Mouse (Mus musculus) liver, adult 2 months (tissue): ENCODE measurements around the gene Crtc2. TPM values are rescaled to one million over a fixed set of nuclear protein-coding genes. Genes with fewer than 3 reads are reported as not detected.
A peak's percentile ranks its signal among the peaks of the same experiment; 100 is the strongest.

Experiments
- DNase-seq: peaks from one replicate; pipeline ENCODE4 v3.0.0-alpha.2; 2011; ENCODE audit warnings: low read depth, low spot score; ENCODE audit errors: extremely low read depth
- H3K27ac ChIP-seq: fragments of 200-500 bp; replicated peaks from 2 replicates; pipeline ENCODE4 v1.5.1; 2012; ENCODE audit warnings: low read depth, mild to moderate bottlenecking, control low read depth, inconsistent platforms, low read length; ENCODE audit not compliant: insufficient read depth
- H3K27me3 ChIP-seq: fragments of 200-500 bp; 2 replicates; pipeline ENCODE4 v1.6.1; 2012; ENCODE audit warnings: mild to moderate bottlenecking, moderate library complexity, low read length, inconsistent platforms; ENCODE audit not compliant: control insufficient read depth, insufficient read depth
- H3K36me3 ChIP-seq: fragments of 200-500 bp; 2 replicates; pipeline ENCODE4 v1.6.1; 2012; ENCODE audit warnings: low read length, inconsistent platforms; ENCODE audit not compliant: control insufficient read depth, insufficient read depth
- H3K4me1 ChIP-seq: fragments of 200-500 bp; 2 replicates; pipeline ENCODE4 v1.6.1; 2011; ENCODE audit warnings: low read length; ENCODE audit not compliant: control insufficient read depth, insufficient read depth
- H3K4me3 ChIP-seq: fragments of 200-500 bp; 2 replicates; pipeline ENCODE4 v1.5.1; 2011; ENCODE audit warnings: low read depth, mild to moderate bottlenecking, control low read depth, low read length, moderate library complexity; ENCODE audit not compliant: insufficient read depth
- H3K79me2 ChIP-seq: fragments of 200-500 bp; 2 replicates; pipeline ENCODE4 v1.6.1; 2012; ENCODE audit warnings: inconsistent platforms, mild to moderate bottlenecking, low read length, moderate library complexity; ENCODE audit not compliant: control insufficient read depth, insufficient read depth
- H3K9ac ChIP-seq: fragments of 200-500 bp; 2 replicates; pipeline ENCODE4 v1.6.1; 2012; ENCODE audit warnings: low read depth, mild to moderate bottlenecking, control low read depth, inconsistent platforms, low read length
- CTCF ChIP-seq: fragments of 200-500 bp; IDR thresholded peaks from 2 replicates; pipeline ENCODE4 v1.5.1; 2011; ENCODE audit warnings: low read depth, low read length, control low read depth
- POLR2A ChIP-seq: fragments of 200-500 bp; IDR thresholded peaks from 2 replicates; pipeline ENCODE4 v1.6.1; 2011; ENCODE audit warnings: low read length, control low read depth; ENCODE audit not compliant: insufficient read depth; ENCODE audit errors: extremely low read depth
- WGBS: fragments of 180-500 bp; shearing (Covaris S2); methylation state at CpG from one replicate; pipeline ENCODE4 v1.1.7; 2018; 5-methylcytosine and 5-hydroxymethylcytosine counted together
- polyA plus RNA-seq: library from polyadenylated mRNA; depleted of rRNA; stranded (reverse); fragments of >200 nt; gene quantifications from 2 replicates; pipeline ENCODE4 v1.2.3, GENCODE M21; 2012
- total RNA-seq: library from RNA; depleted of rRNA; stranded (reverse); fragments of >200 nt; gene quantifications from 2 replicates; pipeline ENCODE4 v1.2.3, GENCODE M21; 2014

Crtc2 gene
- total and polyA plus RNA-seq, 2 experiments: 6.8 to 34.4 TPM

DNA sequence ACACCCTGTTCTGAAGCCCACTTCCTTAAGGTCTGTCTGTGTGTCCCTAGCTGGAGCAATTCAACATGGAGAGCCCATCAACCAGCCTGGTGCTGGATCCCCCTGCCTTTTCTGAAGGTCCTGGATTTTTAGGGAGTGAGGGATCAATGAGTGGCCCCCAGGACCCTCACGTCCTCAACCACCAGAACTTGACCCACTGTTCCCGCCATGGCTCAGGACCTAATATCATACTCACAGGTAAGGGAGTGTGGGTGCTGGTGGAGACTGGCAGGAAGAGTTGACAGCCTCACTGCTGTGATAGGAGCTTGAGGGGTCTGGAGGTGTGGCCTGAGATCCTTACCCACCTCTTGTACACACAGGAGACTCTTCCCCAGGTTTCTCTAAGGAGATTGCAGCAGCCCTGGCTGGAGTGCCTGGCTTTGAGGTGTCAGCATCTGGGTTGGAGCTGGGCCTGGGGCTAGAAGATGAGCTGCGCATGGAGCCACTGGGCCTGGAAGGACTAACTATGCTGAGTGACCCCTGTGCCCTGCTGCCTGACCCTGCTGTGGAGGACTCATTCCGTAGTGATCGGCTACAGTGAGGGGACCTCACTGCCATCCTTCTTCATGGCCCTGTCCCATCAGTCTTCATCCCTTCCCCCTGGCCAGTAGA is 9.3 kb downstream of the Crtc2 start:
- peaks cover 5% of the 10 kb centered on the region; the same call in 1 of the 2 replicates for H3K79me2 ChIP-seq
- peaks cover 11% of the 10 kb centered on the region for H3K4me1 ChIP-seq
- no peak for DNase-seq
- peaks cover 27% of the 10 kb centered on the region for H3K36me3 ChIP-seq
- H3K27ac ChIP-seq: no peak overlapping the region
- 92% methylated on average over 5 of the region's 5 CpGs for WGBS
- H3K4me3 ChIP-seq: no peak overlapping the region
- H3K9ac ChIP-seq: no peak overlapping the region
- TF ChIP-seq CTCF (no peak), POLR2A (no peak)
- no peaks in the 10 kb centered on the region for H3K27me3 ChIP-seq

DNA sequence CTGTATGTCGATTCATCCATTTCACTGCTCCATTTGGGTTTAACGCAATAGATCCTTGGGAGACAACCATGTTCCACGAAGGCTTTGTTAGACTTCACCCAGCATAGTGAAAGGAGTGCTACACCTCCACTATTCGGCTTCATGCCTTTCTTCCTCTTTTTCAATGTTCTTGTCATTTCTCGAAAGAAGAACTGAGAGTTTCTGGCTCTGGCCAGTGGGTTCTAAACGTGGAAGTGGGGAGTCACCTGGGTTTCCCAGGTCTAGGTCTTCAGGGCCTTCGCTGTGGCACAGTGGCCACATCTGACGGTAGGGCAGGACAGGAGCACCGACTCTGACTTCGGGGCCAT is 10.7 kb downstream of the Crtc2 start:
- peaks cover 4% of the 10 kb centered on the region for H3K4me1 ChIP-seq
- H3K27me3 ChIP-seq: no peaks in the 10 kb centered on the region
- WGBS: 27% methylated on average over 10 of the region's 10 CpGs
- H3K79me2 ChIP-seq: no peaks in the 10 kb centered on the region
- peak overlapping the region; percentile 79 for H3K27ac ChIP-seq
- no peak for DNase-seq
- H3K4me3 ChIP-seq: peak overlapping the region; percentile 74
- peaks cover 21% of the 10 kb centered on the region for H3K36me3 ChIP-seq
- H3K9ac ChIP-seq: peak overlapping the region; percentile 83
- TF ChIP-seq CTCF: no peak
- TF ChIP-seq POLR2A: no peak

DNA sequence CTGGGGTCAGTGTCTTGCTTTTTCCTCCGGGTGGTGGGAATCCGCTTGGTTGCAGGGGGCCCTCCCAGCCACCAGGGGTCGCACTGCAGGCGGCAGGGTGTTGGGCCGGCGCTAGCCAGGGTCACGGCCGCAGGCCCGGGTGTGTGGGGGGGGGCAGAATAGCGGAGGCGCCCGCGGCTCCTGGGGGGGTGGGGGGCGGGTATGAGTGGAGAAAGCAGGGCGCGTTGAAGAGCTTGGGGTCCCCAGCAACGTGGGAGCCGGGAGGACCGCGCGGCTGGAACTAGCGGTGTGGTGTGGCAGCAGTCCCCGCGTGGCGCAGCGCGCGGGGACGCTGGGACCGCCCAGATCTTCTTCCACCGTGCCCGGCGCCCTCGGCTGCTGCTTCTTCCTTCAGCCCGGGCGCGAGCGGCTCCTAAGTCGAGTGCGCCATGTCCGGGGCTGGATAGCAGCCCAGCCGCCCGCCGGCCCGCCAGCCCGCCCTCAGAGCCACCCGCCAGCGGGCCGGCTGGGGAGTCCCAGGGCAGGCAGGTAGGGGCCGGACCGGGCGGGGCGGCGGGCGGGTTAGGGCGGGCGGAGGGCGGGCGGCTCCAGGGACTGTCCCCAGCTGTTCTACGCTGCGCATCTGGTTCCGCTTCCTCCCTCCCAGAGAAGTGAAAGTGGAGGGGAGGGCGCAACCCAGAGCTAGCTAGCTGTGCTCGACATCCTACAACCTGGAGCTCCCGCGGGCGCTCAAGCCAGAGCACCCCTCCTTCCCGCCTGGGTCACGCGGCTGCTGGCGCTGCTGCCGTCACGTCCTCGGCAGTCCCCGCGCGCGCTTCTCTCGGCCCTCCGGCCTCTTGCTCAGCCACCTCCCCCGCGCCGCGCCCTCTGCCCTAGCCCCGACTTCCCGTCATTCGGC is 11.3 kb downstream of the Crtc2 start, which contains the start of gene Dennd4b:
Gene Dennd4b (plus strand): TSS at position 152 of the 898 bp plus-strand sequence.
- peak; percentile 84 for DNase-seq
- Histone ChIP-seq H3K4me3 (peak within 1 kb of the TSS; percentile 74), H3K79me2 (no peaks in the 10 kb centered on the region), H3K27ac (peak within 1 kb of the TSS; percentile 95), H3K27me3 (no peaks in the 10 kb centered on the region), H3K4me1 (peaks cover 4% of the 10 kb centered on the region), H3K36me3 (peaks cover 14% of the 10 kb centered on the region), H3K9ac (peak within 1 kb of the TSS; percentile 83)
- TF ChIP-seq POLR2A: peak; percentile 66
- TF ChIP-seq CTCF: peak; percentile 91
- WGBS: under 1% methylated on average over 73 of the region's 87 CpGs

DNA sequence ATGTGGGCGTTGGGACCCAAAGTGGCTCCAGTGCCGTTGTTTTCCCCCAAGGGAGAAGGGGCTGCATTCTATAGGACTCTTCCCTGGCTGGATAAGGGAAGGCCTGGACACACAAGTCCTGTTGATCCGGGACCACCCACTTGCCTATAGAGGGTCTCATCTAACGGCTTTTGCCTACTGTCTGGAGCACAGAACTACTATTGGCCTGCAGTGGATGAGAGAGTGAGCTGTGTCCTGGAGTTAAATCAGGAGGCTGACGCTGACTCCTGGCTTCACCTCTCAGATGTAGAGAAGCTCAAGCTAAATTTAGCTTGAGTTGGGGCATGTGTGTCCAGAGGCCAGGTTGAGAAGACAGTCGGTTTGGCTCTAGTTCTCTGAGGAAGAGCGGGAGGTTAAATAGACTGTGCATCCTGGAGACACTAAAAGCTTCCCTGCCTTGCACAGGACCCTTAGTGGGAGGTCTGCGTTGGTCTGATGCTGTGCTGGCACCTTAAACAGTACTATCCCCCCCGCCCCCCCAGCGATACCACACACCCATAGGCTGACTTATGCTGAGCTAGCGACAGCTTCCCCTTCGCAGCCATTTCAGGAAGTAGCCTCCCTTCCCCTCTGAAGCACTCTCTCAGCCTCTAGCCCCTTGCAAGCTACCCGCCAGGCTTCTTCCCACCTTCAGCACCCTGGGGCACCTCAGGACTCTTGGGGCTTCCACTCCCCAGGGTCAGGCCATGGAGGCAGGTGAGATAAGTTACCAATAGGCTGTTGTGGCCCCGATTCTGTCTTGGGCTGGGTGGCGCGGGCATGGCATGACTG is 12.2 kb downstream of the Crtc2 start:
- Histone ChIP-seq H3K9ac (peak overlapping the region; percentile 83), H3K4me1 (peaks cover 4% of the 10 kb centered on the region), H3K79me2 (no peaks in the 10 kb centered on the region), H3K27ac (peak overlapping the region; percentile 81), H3K4me3 (peak overlapping the region; percentile 74), H3K36me3 (peaks cover 6% of the 10 kb centered on the region; the same call in 1 of the 2 replicates), H3K27me3 (no peaks in the 10 kb centered on the region)
- 27% methylated on average over 16 of the region's 16 CpGs for WGBS
- TF ChIP-seq POLR2A (no peak), CTCF (no peak)
- peak; percentile 29 for DNase-seq

DNA sequence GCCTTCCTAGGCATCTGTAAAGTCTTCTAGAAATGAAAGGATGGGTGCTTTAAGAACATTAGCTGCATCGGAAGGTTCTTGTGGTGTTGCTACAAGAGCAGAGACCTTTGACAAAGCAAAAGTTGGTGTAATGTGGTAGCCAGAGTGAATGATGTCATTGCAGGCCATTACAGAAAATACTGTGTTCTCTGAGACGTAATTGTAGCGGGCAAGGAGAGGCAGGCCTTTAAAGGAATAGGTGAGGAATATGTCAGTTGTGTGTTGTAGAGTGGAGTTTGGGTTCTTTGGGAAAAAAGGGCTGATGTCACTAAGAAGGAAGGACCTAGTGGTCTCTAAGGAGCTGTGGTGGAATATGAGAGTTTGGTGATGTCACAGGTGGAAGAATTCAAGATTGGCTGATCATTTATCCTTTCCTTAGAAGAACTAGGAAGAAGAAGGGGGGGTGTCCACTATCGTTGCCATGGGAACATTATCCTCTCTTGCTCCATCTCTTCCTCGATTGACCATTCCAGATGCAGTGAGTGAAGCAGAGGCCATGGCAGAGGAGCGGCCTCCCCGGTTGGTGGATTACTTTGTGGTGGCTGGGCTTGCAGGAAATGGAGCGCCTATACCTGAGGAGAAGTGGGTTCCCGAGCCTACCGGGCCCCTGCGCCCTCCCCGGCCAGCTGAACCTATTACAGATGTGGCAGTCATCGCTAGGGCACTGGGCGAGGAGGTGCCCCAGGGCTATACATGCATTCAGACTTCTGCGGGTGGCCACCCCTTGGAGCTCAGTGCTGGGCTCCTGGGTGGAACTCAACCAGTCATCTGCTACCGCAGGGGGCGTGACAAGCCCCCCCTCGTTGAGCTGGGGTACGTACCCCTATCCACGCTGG is 13.2 kb downstream of the Crtc2 start:
- TF ChIP-seq CTCF: no peak
- TF ChIP-seq POLR2A: no peak
- no peaks in the 10 kb centered on the region for H3K36me3 ChIP-seq
- H3K9ac ChIP-seq: no peak overlapping the region
- H3K79me2 ChIP-seq: no peaks in the 10 kb centered on the region
- H3K27me3 ChIP-seq: no peaks in the 10 kb centered on the region
- H3K27ac ChIP-seq: no peak overlapping the region
- peaks cover 4% of the 10 kb centered on the region for H3K4me1 ChIP-seq
- H3K4me3 ChIP-seq: no peak overlapping the region; the same call in 1 of the 2 replicates
- 89% methylated on average over 20 of the region's 20 CpGs for WGBS
- DNase-seq: no peak
